Mouse (Mus musculus): ENCODE results near the gene Sds. TPM values are rescaled to one million over a fixed set of nuclear protein-coding genes. Genes with fewer than 3 reads are reported as not detected.

Sds gene
- total RNA-seq (2021), result not detected

DNA sequence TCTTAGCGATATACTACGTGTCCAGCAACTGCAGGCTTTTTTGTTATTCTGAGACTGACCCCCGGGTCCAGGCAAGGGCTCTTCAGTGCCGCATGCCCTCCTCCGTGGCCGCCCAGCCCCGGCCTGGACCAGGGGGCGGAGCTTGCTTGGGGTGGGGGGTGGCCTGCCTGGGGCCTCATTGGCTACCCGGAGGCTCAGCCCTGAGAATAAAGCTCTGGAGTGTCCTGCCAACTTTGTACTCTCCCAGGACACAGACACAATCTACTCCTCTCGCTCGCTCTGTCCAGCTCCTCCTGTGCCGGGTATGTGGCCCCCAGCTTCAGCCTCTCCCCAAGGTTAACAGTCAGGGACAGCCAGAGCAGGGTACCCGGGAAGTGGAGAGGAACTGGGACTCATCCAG, at the start of gene Sds:
Sds (plus strand) TSS at position 231 of the 400 bp plus-strand sequence.
- intact Hi-C loops (cut with DNase I), result no loop called here
- DNase-seq, result no peak

DNA sequence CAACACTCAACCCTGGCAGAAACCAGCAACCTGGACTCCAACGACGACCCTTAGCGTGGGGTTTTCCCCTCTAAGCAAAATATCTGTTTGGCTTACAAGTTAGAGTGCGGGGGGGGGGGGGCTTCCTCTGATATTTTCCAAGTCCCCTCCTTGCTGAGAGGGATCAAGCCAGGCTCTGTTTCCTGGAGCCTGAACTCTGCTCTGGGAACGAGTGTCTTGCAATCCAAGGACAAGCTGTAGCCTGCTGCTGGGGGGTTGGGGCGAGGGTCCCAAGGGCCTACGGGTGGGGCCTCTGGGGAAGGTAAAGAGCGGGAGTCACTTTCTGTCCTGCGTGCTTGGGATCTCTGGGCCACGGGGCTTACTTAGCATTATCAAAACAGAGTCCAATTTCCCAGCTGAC, 49.8 kb upstream of the Sds start:
- intact Hi-C loops (cut with DNase I), result no loop called here
- DNase-seq, result no peak

GRCm38 (mm10) chr5:120427451-120427938, 48.8 kb upstream of the Sds start:
- no peak for DNase-seq
- intact Hi-C loops (cut with DNase I), result no loop called here

DNA sequence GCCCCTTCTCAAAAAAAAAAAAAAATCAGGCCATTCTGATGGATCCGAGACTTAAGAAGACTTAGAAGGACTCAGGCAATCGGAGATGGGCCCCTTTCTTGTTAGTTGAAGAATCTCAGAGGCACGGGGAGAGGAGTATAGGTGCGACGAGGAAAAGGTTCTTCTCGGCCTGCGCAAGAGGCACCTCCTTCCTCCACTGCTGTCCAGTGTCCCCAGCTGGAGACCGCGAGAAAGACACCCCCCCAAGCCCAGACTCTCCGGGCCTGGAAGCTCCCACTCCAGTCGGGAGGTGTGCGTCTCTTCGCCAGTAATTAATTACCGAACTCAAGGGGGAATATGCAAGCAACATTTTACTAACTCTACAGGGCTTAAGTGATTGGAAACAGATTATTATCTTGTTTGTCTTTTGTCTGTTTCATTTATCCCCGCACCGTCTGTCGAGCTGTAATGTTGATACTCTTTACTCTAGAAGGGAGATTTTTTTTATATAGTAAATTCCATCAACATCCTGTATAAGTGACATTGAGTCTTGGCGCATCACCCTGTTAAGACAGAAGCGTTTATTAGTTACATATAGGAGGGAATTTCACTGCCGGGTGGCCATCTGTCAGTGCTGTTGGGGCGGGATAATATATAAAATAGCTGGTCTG, 48.0 kb upstream of the Sds start:
- intact Hi-C loops (cut with DNase I), result no loop called here
- no peak for DNase-seq

GRCm38 (mm10) chr5:120428990-120429389, 47.3 kb upstream of the Sds start:
- no peak for DNase-seq
- intact Hi-C loops (cut with DNase I), result no loop called here

- intact Hi-C loops (cut with DNase I), result no loop called here
Measured at GRCm38 (mm10) chr5:120429692-120430091, 46.6 kb upstream of the Sds start.

GRCm38 (mm10) chr5:120431001-120431583, 45.2 kb upstream of the Sds start:
- intact Hi-C loops (cut with DNase I), result no loop called here
- DNase-seq, result no peak

More at GRCm38 (mm10) chr5:120429692-120430091, 46.6 kb upstream of the Sds start:
- DNase-seq, result no peak

DNA sequence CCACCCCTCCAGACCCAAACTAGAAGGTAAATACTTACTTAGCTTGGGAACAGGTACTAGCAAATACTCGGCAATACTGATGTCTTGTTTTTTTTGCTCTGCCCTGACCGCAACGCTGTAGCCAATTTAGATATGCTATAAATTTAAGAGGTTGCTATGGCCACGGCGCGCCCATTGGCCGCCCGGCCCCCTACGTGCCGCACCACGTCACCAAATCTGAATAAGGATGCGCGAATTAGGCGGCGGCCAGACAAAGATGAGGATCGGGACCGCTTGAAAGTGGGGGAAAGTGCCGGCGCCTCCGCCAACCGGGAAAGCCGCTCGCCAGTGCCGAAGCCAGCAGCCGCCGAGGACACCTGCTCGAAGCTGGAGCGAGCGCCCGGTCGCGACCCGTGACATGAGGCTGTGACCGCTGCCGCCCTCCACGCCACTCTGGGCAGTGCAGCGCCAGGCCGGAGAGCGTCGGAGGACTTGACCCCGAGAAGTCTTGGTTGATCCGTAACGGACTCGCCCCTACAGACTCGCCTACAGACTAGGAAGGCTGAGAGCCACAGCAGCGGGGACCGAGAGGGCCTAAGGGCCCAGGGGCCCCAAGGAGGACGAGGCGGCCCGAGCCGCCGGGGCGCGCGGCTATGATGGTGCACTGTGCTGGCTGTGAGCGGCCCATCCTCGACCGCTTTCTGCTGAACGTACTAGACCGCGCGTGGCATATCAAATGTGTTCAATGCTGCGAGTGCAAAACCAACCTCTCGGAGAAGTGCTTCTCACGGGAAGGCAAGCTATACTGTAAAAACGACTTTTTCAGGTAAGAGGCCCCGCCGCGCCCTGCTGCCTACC, 44.5 kb upstream of the Sds start, which contains the start of gene Lhx5:
Lhx5 (plus strand) TSS at position 51 of the 837 bp plus-strand sequence.
- no peak for DNase-seq
- intact Hi-C loops (cut with DNase I), result no loop called here

DNA sequence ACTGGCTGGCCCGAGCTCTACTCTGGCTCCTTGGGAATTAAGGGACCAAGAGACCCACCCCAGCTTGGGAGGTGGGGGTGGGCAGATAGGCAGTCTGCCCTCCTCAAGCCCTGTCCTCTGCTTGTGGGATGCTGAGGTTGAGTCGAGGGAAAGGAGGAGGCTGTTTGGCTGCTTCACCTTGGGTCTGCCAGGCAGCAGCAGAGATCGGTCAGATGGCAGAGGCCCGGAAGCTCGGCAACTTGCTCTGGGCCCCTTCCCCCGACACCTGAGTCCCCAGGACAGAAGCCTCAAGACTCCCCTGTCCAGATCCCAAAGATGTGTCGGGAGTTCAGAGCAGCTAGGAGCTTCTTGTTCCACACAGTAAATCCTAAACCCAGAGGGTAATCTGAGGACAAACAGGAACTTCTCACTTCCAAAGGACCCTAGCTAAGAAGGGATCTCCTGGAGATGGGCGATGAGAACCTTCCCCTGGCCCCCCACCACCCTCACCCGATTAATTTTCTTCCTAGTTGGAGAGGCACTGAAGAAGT, 43.8 kb upstream of the Sds start:
- no peak for DNase-seq
- intact Hi-C loops (cut with DNase I), result no loop called here

DNA sequence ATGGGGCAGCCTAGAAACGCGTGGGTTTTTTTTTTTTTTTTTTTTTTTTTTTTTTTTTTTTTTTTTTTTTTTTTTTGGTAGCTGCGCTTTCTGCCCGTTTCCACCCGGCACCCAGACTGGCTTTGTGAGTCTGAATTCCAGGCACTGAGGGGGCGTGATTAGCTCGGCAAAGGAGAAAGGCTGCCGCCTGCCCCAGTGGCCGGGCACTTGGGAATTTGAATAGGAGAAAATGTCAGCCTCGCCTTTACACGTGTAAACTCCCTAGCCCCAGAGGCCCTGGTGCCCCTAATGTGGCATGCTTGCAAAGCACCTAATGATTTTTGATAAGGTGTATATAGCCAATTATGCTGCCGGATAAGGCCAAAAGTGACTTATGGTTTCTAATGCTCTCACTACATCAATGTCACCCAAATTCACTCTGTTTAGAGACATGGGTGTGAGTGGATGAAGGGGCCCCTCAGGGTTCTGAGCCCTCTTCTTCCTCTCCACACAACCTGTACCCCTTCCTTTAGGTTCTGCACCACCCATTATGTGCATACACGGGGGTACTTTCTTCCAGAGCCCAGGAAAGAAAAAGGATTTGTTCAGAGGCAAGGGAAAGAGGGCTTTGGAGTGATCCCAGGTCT, 43.1 kb upstream of the Sds start:
- intact Hi-C loops (cut with DNase I), result no loop called here
- DNase-seq, result no peak

DNA sequence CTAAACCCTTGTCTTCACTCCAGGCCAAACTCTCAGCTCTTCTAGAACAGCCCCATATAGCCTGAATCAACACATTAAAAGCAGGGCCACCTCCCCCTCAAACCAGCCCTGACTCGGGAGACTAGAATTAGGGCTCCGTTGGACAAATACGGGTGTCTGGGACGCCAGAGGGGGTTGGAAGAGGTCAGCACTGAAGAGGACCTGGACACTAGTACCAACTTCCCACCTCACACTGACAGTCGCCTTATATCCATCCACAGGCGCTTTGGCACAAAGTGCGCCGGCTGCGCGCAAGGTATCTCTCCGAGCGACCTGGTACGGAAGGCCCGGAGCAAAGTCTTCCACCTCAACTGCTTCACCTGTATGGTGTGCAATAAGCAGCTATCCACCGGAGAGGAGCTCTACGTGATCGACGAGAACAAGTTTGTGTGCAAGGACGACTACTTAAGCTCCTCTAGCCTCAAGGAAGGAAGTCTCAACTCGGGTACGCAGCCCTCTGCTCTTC, 42.0 kb upstream of the Sds start:
- intact Hi-C loops (cut with DNase I), result no loop called here
- DNase-seq, result no peak

DNA sequence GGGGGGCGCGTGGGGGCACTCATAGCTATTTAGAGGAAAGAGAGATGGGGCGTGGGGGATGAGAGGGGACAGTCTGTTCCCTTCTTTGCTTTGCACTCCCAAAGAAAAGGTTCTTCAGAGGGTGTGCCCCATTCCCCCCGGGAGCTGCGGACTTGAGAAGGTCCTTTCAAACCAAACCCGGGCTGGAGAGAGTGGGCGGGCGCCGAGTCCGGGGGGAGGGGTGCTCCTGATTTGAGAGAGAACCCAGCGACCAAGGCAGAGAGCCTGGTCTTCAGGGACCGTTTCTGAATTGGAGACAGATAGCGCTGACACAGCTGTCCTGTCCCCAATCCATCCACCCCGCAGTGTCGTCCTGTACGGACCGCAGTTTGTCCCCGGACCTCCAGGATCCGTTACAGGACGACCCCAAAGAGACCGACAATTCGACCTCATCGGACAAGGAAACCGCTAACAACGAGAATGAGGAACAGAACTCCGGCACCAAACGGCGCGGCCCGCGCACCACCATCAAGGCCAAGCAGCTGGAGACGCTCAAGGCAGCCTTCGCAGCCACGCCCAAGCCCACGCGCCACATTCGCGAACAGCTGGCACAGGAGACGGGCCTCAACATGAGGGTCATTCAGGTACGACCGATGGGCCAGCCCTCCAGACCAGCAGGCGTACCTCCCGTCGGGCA, 41.2 kb upstream of the Sds start:
- intact Hi-C loops (cut with DNase I), result no loop called here
- DNase-seq, result no peak

DNA sequence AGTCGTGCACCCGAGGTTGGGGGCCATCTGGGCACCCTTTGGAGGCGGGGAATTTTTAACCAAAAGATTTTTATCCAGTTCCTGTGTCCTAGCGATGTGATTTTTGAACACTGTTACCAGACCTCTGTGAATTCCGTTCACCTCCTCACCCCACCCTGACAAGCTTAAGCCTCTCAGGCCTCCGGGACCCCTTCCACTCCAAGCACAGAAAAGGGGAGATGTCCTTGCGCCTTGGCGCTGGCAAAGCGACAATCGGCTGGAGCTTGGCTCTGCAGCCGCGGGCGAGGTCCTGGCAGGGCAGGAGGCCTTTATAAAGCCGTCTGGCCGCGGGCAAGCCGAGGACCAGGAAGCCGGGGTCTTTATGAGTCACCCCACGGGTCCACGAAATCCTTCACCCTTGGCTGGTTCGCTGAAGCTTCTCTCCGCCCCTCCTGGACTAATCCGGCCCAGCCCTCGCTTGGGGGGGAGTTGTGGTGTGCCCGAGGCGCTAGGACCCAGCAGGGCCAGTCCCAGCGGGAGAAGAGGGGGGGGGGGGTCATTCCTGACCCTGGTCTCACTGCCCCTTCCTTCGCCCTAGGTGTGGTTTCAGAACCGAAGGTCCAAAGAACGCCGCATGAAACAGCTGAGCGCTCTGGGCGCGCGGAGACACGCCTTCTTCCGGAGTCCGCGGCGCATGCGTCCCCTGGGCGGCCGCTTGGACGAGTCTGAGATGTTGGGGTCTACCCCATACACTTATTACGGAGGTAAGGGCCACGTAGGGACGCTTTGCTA, 40.4 kb upstream of the Sds start:
- no peak for DNase-seq
- intact Hi-C loops (cut with DNase I), result no loop called here

GRCm38 (mm10) chr5:120436885-120437495, 39.3 kb upstream of the Sds start:
- intact Hi-C loops (cut with DNase I), result no loop called here

DNA sequence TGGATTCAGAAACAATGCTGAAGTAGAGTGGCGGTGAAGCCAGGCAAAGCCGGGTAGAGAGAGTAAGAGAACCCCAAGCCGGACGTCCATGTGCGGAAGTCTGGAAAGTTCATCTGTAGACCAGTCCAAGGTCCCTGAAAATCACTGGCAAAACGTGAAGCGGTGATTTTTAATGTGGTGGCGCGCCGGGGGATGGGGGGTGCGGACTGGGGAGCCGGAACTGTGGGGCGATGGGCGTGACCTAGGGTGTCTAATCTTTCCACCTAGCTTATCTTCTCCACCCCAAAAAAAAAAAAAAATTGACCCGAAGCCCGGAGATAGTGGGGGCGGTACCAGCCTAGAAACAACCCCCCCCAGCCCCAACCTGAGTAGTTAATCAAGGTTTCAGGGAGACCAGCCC, 38.8 kb upstream of the Sds start:
- no peak for DNase-seq
- intact Hi-C loops (cut with DNase I), result no loop called here

More at GRCm38 (mm10) chr5:120436885-120437495, 39.3 kb upstream of the Sds start:
- no peak for DNase-seq

GRCm38 (mm10) chr5:120437986-120438385, 38.3 kb upstream of the Sds start:
- DNase-seq, result no peak
- intact Hi-C loops (cut with DNase I), result no loop called here

DNA sequence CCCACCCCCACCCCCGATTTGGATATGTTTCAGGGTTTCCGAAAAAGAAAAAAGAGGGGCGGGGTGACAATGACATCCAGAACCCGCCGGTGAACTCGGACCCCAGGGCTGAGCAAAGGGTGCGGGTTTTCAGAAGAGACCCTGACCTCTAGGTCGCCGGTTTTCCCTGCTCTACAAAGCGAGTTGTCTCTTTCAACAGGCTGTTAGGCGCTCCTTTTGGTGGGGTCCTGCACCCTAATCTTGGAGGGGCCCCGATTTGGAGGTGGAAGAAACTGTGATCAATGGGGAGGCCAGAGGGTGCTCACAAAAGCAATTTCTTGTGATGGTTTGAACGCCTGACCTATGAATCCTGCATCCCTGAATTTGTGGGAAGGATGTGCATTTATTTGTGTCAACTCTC, 37.9 kb upstream of the Sds start:
- no peak for DNase-seq
- intact Hi-C loops (cut with DNase I), result no loop called here

DNA sequence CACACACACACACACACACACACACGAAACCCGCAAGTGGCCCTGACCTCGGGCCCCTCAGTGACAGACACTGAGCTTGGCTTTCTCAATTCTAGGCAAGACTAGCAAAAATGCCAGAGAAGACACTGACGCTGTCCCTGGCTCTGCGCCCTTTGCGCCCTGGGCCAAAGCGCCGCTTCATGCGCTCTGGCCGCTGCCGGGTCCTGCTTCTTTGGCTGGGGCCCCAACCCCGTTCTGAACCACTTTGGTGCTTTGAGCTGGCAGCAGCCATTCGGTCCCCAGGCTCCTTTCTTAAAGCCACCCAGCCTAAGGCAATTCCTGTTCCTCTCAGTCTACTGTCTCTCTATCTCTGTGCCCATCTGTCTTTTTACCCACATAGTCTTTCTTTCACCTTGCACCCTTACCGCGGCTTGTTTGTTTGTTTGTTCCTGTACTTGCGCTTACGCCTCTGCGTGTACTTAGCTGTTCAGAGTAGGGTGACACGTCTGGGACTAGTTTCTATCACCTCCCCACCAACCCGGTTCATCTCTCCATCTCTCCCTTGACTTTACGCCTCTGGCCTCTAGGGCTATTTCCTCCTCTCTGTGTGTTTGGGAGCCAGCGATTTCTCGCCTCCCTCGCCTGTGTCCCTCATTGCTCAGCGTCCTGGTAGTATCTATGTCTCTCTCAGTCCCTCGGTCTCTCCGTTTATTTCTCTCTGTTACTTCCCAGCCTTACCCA, 37.2 kb upstream of the Sds start:
- intact Hi-C loops (cut with DNase I), result no loop called here
- no peak for DNase-seq

Data from heart, postnatal 10 days (tissue).